Mouse (Mus musculus) heart, adult 18-20 months (tissue): Measurements from ENCODE around the gene Dok5. TPM values are rescaled to one million over a fixed set of nuclear protein-coding genes. Genes with fewer than 3 reads are reported as not detected.

Experiments used
- DNase-seq, 2 experiments: peaks; one replicate each; pipeline ENCODE4 v3.0.0; 2021 to 2022; ENCODE audit warnings: mixed read lengths in 1 of 2
- long read RNA-seq, 2 experiments: library from polyadenylated mRNA; stranded (forward); transcript quantifications; one replicate each; pipeline ENCODE4 v2.0.0; 2021
- total RNA-seq, 2 experiments: library from RNA; stranded (reverse); gene quantifications; 2 replicates each; pipeline ENCODE4 v1.2.3; 2021

Gene Dok5
- total RNA-seq: under 1 TPM; 0.26 to 0.30 TPM
- long read RNA-seq, experiment 1: 0 reads
- long read RNA-seq, experiment 2: 0 reads

DNA sequence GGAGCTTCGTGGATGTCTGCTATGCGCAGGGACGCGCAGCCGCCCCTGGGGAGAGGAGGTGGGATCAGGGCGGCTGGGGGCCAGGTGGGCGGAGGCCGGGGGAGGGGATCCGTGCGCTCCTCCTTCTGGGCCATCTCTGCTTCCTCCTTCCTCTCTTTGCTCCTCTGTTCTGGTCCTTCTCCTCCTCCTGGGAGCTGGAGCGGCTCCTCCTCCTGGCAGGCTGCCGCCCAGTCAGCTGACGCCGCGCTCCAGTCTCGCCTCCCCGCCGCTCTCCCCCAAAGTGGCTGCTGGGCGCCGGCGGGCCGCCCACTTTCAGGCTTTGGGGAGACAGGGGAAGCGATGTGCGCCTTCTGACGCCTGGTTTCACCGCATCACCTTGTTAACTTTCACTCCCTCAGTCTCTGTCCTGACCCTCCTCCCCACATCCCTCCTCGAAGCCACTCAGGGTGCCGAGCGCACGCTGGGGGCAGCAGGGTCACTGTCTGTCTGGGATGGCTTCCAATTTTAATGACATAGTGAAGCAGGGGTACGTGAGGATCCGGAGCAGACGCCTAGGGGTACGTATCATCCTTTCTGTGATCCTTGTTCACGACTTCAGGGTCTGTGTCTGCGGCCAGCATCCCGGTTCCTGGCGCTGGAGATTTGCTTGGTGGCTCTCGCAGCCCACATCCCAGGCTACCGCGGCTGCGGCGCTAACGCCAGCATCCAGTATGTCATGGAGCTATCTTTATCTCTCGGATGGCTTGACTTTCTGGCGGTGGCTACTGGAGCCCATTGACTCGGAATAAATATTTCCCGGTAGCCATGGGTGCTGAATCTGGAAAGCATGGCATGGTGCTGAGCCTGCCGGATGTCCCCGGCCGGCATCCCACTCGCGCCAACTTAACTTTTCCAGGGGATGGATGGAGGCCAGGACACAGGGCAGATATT lies at the start of gene Dok5:
Gene Dok5, plus strand, starts transcription at position 176 of the 930 bp plus-strand sequence.
- peak; percentile 77 to 80 for DNase-seq

DNA sequence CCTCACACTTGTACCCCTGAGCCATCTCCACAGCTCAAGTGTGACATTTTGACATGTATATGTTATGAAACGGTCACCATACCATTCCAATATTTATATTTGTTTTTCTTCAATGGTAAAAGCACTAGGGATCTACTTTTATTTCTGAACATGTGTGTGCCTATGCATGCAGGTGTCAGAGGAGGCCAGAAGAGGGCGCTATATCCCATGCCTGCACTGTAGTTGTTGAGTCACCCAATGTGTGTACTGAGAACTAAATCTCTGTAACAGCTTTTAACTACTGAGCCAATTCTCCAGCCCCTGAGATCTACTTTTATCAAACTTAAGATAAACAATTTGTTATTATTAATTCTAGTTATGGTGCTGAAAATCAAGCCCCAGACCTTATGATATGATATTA lies 48.2 kb upstream of the Dok5 start:
- DNase-seq: no peak

DNA sequence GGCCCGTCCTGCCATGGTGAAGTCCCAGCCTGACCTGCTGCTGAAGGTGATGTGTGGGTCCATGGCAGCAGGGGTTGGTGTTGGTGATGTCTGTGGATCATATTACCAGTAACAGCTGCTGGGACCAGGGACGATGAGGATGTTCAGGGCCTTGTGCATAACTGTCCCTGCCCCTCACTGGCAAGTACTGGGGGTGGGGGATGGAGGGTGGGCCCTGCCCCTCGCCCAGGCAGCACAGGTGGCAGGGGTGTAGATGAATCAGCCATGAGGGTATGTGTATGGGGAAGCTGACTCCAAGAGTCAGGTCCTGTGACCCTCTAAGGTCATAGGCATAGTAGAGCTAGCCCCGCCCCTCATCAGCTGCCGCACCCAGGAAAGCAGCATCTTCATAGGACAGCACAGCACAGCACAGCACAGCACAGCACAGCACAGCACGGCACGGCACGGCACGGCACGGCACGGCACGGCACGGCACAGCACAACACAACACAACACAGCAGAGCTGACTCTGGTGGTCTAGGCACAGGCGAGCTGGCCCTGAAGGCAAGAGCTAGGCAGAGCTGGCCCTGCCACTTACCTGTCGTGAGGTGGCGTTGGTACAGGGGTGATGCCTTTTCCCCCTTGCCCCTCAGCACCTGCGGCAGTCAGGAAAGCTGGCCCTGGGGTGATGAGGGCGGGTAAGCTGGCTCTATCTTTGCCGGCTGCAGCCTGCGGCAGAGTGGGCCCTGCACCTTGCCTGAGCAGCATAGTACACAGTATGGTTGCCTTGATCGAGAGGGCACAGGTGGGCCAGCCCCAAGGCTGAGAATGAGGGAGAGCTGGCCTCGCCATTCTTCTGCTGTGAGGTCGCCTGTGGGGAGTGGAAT lies 36.3 kb upstream of the Dok5 start:
- no peak for DNase-seq

DNA sequence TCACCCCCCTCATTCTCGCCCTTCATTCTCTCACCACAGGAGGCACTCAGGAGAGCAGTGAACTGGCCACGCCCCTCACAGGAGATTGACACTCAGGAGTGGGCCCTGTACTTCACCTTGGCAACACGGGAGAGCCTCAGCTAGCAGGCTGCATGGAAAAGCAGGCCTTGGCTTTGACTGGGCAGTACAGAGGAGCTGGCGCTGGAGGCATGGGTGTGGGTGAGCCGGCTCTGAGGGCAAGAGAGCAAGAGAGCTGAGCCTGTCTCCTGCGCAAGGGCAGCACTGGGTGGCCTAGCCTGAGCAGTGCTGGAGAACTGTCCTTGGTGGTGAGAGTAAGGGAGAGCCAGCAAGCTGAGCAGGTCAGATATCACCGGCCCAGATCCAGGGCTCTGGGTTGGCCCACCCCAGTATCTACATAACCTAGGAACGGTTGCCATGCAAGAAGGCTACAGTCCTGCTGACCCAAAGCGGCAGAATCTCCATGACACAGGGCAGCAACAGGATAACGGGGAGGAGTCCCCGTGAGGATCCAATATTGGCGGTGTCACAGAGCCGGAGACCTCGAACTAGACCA lies 35.6 kb upstream of the Dok5 start:
- DNase-seq: no peak

DNA sequence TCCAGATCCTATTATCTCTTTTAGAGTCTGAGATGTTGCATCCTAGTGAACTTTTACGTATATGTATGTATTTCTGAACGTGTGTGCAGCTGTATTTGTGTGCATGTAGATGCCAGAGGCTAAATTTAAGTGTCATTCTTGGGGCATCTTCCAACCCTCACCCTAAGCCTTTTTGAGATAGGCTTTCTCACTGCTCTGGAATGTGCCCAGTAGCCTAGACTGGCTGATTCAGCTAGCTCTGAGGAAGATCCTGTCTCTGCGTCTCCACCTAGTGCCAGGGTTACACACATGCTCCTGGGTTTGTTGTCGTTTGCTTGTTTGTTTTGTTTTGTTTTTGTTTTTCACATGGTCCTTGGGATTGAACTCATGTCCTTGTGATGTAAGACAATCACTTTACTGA lies 31.1 kb upstream of the Dok5 start:
- DNase-seq: no peak

DNA sequence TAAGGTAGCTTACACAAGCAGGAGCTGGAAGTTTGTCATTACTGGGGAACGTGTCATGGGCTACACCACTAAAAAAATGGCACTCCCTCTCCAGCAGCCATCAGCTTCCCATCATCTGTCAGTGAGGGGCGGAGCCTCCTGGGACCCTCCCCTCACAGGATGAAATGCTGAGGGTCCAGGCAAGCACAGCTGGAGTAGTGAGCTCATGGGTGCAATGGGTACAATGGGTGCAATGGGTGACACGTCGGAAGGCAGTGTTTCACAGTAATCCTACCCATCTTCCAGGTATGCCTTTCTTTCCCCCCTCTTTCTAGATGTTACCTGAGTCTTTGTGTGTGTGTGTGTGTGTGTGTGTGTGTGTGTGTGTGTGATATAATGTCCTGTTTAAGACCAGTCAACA lies 25.1 kb upstream of the Dok5 start:
- DNase-seq: no peak

DNA sequence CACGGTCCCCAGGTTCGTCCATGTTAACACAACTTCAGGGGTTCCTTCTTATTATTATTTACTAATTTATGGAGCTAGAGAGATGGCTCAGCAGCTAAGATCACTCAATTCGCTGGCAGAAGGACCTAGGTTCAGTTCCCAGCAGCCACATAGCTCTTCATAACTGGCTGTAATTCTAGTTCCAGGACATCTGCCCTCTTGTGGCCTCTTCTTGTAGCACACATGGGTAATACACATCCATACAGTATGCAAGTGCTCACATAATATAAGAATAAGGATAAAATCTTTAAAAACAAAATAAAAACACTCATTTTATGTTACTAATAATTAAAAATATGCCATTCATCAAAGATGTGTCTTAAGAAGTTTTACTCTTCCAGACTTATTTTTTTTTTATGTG lies 23.9 kb upstream of the Dok5 start:
- no peak for DNase-seq

DNA sequence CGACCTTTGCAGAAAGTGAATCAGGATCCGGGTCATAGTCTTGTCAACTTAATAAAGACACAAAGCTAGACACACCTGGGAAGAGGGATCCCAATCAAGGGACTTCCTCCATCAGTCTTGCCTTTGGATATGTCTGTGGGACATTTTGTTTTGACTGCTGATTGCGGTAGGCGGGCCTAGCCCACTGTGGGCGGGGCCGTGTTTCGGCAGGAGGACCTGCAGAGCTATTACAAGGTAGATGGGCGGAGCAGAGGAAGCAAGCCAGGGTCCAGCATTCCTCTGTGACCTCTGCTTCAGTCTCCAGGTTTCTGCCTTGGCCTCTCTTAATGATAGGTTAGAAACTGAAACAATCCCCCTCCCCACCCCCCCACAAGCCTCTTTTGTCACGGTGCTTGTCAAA lies 22.7 kb upstream of the Dok5 start:
- no peak for DNase-seq

DNA sequence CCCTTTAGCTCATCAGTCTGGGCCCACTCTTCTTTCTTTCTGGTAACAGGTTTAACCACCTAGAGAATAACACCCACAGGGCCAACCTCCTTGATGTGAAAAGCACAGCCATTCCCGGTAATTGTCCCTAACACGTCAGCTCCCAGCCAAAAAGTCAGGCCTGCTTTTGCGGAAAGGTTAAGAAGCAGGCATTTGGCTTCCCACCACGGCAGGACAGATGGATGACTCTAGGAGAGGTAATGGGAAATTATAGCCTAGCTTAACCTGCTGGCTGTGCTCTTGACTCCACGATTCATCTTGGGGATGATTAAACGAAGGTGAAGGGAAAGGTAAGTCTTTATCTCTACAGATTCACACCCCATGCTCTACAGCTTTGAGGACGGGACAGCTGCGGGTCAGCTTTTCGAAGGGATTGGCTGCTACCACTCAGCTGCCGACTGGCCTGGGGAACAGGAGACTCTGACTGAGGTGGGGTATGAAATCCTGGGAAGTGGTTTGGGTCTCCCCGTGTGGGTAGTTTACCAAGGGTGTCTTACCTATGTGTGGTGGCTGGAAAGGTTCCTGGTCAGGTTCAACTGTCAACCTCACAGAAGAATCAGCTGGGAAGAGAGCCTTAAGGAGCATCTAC lies 18.8 kb upstream of the Dok5 start:
- no peak for DNase-seq

DNA sequence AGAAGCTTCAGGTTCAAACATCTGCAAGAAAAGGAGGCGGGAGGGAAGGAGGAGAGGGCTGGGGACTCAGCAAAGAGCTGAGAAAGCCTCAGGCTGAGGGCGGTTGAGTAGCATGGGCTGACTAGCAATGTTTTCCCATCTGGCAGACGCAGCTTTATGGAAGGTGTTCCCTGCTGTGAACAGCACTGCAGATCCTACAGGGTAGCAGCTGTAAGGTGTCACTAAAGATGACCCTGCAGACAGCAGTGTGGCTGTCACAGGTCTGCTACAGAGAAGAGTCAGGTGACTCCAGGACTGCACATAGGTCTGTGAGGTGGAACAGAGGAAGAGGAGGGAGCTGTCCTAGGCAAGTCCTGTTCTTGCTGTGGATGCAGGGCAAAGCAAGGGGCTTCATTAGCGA lies 11.2 kb upstream of the Dok5 start:
- DNase-seq: no peak

DNA sequence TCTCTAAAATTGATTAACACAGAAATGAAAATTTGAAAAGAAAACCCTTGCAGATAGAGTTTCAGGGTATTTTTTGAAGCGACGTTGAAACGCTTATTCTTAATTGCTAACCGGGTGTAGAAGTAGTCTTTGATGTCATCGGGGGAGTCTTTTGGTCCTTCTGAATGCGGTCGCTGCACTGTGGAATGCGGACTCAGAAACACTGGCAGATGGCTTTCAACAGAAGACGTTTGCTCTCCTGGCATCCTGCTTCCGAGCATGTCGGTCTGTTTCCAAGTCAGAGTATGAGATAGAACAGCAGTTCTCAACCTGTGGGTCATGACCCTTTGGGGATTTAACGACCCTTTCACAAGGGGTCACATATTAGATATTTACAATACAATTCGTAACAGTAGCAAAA lies 7.5 kb upstream of the Dok5 start:
- DNase-seq: no peak

DNA sequence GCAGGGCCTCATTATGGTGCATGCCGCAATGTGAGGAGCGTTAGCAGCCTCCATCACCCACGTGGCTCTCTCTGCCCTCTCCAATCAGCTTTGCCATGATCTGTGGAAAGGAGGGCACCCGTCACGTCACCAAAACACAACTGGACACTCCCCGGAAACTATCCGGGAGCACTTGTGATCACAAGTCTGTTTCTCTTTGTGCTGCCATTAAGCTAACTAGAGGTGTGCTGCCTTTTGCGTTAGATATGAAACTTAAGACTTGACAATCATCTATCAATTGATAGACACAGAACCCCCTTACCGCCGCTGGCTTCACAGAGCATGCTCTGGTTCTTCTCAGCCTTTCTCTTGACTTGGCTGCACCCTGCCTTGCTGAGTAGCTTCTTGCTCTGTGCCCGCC lies 6.9 kb upstream of the Dok5 start:
- DNase-seq: no peak

DNA sequence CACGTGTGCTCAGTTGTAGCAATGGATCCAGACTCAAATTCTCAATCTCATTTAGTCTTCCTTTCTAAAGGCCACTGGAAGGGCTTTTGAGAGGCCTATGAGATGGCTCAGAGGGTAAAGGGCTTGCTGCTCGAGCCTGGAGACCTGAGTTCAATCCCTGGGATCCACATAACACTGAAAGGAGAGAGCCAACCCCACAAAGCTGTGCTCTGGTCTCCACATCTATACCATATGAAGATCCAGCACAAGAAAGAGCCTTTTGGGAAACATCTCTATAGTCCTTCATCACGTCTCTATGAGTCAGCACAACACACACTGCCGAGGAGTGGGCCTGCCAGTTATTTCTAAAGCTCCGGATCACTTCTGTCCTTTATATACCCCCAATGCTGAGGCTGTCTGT lies 5.8 kb upstream of the Dok5 start:
- no peak for DNase-seq

DNA sequence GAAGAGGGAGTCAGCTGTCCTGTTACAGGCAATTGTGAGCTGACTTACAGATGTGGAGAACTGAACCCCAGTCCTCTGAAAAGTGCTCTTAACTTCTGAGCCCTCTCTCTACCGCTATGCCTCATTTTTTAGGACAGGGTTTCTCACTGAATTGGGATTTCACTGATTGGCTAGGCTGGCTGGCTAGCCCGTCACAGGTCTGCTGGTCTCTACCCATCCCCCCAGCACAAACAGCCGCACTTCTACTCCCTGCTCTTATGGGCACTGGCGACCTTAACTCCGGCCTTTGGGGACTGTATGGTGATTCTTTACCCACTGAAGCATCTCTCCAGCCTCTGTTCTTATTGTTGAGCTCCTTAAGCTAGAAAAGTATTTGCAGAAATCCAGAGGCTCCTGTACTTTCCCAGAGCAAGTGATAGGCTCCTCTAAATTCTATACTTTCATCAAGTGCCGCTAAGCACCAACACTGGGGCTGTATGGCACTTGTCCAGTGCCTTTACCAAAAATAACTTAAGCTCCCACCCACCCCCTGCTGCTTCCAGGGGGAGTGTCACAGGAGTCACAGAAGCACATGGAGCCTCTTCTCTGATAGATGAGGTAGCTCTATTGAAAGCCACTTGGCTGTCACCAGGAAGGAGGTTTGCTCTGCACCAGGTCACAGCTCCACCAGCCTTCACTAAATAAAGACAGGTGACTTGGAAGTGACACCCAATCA lies 4.5 kb upstream of the Dok5 start:
- peak in 1 of 2 experiments; percentile 7 for DNase-seq

DNA sequence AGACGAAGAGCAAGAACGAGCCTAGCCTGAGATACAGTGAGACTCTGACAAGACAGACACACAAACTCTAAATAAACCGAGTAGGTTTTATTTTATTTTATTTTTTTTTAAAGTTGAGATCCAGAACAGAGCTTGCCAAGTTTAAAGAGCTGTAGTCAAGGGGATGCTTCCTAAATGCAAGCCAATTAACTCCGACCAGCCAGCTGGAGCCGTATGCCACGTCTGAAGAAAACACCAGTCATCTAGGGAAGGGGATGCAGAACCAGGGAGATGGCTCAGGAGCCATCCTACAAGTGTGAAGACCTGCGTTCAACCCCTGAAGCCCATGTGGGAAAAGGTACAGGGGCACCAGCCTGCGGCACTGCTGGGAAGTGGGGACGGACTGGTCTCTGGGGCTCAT lies 2.7 kb upstream of the Dok5 start:
- no peak for DNase-seq

DNA sequence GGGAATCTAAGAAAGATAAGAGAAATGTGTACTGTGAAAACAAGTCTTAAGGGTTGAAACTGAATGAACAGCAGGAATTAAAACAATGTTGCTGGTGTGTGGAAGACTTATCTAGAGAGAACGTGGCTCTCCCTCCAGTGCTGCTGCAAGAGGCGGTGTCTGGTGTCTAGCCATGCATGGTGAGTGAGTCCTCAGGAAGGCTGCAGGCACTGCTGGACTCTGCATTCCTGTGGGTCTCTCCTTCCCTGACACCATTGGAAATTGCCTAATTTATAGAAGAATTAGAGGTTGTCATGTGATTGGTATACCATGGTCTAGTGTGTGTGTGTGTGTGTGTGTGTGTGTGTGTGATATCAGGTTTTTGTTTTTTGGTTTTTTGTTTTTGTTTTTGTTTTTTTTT lies 1.9 kb upstream of the Dok5 start:
- DNase-seq: no peak

DNA sequence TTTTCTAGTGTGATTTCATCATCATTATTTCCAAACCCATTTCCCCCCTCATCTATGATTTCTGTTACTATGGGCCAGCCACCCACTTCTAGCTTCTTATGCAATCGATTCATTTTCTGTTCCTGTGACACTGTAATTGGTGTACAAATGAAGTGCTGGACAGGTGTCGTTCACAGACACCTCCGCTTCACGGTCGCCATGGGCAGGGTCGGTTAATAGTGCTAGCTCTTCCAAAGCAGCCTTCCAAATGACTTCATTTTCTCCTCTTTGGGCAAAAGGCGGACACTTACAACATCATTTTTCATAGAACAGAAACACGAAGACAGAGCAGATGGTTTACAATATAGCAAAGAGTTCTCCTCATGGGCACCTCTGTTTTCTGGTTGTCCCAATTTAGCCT lies 1.5 kb upstream of the Dok5 start:
- no peak for DNase-seq

DNA sequence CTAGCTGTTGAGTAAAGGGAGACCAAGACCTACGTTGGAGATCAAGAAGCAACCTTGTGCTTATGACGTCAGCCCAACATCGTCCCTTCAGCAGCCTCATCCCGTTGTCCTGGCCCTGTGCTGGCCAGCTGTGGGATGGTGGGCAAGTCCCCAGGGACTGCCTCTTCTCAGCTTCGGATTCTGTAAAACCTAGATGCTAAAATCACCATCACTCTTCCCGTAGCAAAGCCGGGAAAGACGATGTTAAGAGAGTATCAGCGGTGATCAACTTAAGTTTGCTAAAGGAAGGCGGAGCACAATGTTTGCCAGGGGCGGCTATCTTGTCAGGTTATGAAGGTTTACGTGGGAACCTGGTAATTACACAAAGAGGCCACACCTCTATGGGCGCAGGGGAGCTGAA lies 826 bp upstream of the Dok5 start:
- DNase-seq: no peak

DNA sequence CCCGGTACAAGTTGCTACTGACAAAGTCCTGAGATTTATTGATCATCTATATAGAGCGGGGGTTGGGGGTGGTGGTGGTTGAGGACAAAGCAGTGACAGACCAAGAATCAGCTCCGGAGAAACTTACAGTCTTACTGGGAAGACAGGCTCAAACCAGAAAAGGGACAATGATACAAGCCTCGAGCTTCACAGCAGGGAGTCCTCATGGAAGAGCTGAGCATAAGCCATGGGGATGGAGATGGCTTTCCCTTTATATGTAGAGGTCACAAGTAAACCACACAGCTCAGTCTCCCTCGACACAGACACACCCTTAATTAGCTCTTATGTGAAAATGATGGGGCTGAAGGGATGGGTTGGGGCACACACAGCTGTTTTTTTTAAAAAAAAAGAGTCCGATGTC lies 402 bp upstream of the Dok5 start:
- no peak for DNase-seq

DNA sequence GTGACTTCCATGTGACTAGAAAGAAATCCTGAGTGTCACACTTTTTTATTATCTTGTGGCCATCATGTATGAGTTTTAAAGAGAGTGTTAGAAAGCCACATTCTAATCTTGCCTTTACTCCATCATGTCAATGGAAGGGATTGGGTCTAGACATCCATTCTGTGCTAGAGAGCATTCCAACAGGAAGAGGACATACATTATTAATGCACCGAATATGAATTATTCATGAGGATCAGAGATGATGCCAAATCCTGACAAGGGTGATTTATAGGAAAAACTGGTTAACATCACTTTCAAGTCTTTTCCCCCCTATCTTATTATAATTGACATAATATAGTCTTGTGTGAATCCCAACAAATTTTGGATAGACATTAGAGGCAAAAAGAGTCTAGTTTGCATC lies 2.1 kb downstream of the Dok5 start:
- no peak for DNase-seq

DNA sequence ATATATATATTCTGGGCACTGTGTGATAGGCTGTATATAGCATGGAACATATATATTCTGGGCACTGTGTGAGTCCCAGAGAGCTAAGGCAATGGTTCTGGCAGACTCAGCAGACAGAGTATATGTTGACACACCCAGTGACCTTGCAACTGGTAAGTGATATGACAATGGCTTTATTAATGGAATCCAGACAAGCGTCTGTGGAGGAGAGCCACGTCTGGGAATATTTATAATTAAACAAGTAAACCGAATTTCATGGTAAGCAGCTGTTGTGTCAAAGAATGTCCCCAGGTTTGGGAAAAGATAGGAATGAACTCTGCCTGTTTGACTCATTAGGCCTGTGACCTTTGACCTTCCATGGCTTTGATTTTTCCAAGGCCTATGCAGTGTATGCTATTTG lies 2.8 kb downstream of the Dok5 start:
- DNase-seq: no peak

DNA sequence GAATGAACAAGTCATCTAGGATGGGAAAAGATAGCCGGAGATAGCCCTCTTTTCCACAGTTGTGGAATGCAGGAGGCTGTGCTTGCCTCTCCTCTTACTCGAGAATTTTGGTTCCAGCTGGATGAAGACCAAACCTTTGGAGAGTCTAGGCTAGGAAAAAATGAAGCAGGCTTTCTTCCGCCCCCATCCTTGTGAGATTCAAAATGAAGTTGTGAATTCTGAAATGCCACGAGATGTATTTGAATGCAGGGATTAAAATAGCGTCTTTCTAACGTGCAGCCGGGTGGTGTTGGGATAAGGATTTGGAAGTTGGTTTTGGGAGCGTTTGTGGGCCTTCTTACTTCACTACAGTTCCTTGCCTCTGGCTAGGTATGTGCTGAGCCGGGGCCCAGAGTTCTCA lies 6.8 kb downstream of the Dok5 start:
- DNase-seq: no peak
